Mouse (Mus musculus): Measurements from ENCODE around the gene Zbtb49. TPM values are rescaled to one million over a fixed set of nuclear protein-coding genes. Genes with fewer than 3 reads are reported as not detected.

Gene Zbtb49
- total RNA-seq (2021): 1 to 10 TPM; 3.5 to 4.0 TPM
- long read RNA-seq, experiment 1, partial matches to known transcripts: 1 of 2 reads
- long read RNA-seq, experiment 1, other reads (novel, unspliced or antisense): 1 of 2 reads
- long read RNA-seq, experiment 2, partial matches to known transcripts: 0 of 2 reads
- long read RNA-seq, experiment 2, other reads (novel, unspliced or antisense): 0 of 2 reads

- peak; percentile 95 to 98 for DNase-seq
Measured at GRCm38 (mm10) chr5:38220328-38220912, at the start of gene Zbtb49, which contains the start of gene Lyar. Gene Zbtb49, minus strand, starts transcription at chr5:38220457. Gene Lyar, plus strand, starts transcription at chr5:38220470.

- peak; percentile 65 to 83 for DNase-seq
Measured at GRCm38 (mm10) chr5:38260107-38260682, 39.9 kb upstream of the Zbtb49 start, which contains the start of gene Tmem128. Gene Tmem128, plus strand, starts transcription at chr5:38260185.

- no peak for DNase-seq
Measured at GRCm38 (mm10) chr5:38259455-38260106, 39.3 kb upstream of the Zbtb49 start.

- DNase-seq: no peak
Measured at GRCm38 (mm10) chr5:38258773-38259146, 38.5 kb upstream of the Zbtb49 start.

GRCm38 (mm10) chr5:38258034-38258772 is 37.9 kb upstream of the Zbtb49 start:
- no peak for DNase-seq

- no peak for DNase-seq
Measured at GRCm38 (mm10) chr5:38256551-38256950, 36.3 kb upstream of the Zbtb49 start.

GRCm38 (mm10) chr5:38255644-38256043 is 35.4 kb upstream of the Zbtb49 start:
- peak in 1 of 2 experiments; percentile 14 for DNase-seq

GRCm38 (mm10) chr5:38255195-38255594 is 34.9 kb upstream of the Zbtb49 start:
- no peak for DNase-seq

GRCm38 (mm10) chr5:38241966-38242365 is 21.7 kb upstream of the Zbtb49 start:
- DNase-seq: no peak

GRCm38 (mm10) chr5:38241473-38241834 is 21.2 kb upstream of the Zbtb49 start:
- no peak for DNase-seq

GRCm38 (mm10) chr5:38240727-38241472 is 20.6 kb upstream of the Zbtb49 start:
- DNase-seq: no peak

- no peak for DNase-seq
Measured at GRCm38 (mm10) chr5:38236627-38237026, 16.4 kb upstream of the Zbtb49 start.

- DNase-seq: peak; percentile 15 to 59
Measured at GRCm38 (mm10) chr5:38235422-38235821, 15.2 kb upstream of the Zbtb49 start.

- no peak for DNase-seq
Measured at GRCm38 (mm10) chr5:38219771-38220307, 418 bp downstream of the Zbtb49 start.

GRCm38 (mm10) chr5:38213009-38213408 is 7.2 kb downstream of the Zbtb49 start:
- DNase-seq: no peak

GRCm38 (mm10) chr5:38211691-38212090 is 8.6 kb downstream of the Zbtb49 start:
- no peak for DNase-seq

- DNase-seq: no peak
Measured at GRCm38 (mm10) chr5:38208985-38209384, 11.3 kb downstream of the Zbtb49 start.

- no peak for DNase-seq
Measured at GRCm38 (mm10) chr5:38205303-38205726, 14.9 kb downstream of the Zbtb49 start.

GRCm38 (mm10) chr5:38199686-38200085 is 20.6 kb downstream of the Zbtb49 start:
- DNase-seq: no peak

GRCm38 (mm10) chr5:38197482-38197823 is 22.8 kb downstream of the Zbtb49 start:
- peak; percentile 75 to 92 for DNase-seq

GRCm38 (mm10) chr5:38196821-38197481 is 23.3 kb downstream of the Zbtb49 start:
- no peak for DNase-seq
